Mouse (Mus musculus): ENCODE data around the gene Tnf. TPM values are rescaled to one million over a fixed set of nuclear protein-coding genes. Genes with fewer than 3 reads are reported as not detected.
A peak's percentile ranks its signal among the peaks of the same experiment; 100 is the strongest.

Gene Tnf
- polyA plus RNA-seq (2015; fragmentation: Nextera tagmentation; extraction: Ambion mirVana): 0.12 TPM in 1 of 2 replicates, not detected in the other

DNA sequence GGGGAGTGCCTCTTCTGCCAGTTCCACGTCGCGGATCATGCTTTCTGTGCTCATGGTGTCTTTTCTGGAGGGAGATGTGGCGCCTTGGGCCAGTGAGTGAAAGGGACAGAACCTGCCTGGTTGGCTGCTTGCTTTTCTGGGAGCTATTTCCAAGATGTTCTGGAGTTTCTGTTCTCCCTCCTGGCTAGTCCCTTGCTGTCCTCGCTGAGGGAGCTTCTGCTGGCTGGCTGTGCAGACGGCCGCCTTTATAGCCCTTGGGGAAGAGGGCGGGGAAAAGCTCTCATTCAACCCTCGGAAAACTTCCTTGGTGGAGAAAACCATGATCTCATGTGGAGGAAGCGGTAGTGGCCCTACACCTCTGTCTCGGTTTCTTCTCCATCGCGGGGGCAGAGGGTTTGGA, at the start of gene Tnf:
Gene Tnf (minus strand): TSS at position 221 of the 400 bp plus-strand sequence.
- no peaks in the 10 kb centered on the region for H3K9me3 ChIP-seq (replicated peaks)
- peak within 1 kb of the TSS; percentile 35 for H3K4me2 ChIP-seq
- ATAC-seq (replicated peaks; ENCODE audit: low FRiP score): no peak
- peaks cover 10% of the 10 kb centered on the region for H3K4me1 ChIP-seq
- H3K36me3 ChIP-seq: no peaks in the 10 kb centered on the region
- 29% methylated on average over 13 of the region's 13 CpGs for WGBS
- no peak within 1 kb of the TSS for H3K27ac ChIP-seq
- H3K4me3 ChIP-seq (replicated peaks): 0 out of 2 replicates have a peak within 1 kb of the TSS, but pooled peaks have one; percentile 4
- H3K9ac ChIP-seq: no peak within 1 kb of the TSS
- H3K27me3 ChIP-seq: peaks cover 70% of the 10 kb centered on the region

DNA sequence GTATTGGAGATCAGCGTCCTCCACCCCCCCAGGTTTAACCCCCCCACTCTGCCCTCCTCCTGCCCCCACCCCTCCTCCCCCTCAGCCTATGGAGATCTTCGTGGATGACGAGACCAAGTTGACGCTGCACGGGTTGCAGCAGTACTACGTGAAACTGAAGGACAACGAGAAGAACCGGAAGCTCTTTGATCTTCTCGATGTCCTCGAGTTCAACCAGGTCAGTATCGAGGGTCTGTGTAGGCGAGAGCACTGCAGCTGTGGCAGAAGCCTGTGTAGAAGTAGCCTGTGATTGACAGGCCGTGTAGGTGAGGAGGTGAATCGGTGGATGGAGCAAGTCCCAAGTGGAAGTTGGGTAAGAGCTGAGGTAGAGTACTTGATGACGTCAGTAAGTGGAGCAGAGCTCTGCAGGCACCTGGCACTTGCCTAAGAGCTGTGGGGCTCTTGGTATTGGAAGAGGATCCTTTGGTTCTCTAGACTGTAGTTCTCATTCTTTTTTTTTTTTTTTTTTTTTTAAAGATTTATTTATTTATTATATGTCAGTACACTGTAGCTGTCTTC, 49.4 kb upstream of the Tnf start:
- Histone ChIP-seq H3K9me3 (replicated peaks) (no peaks in the 10 kb centered on the region), H3K4me3 (replicated peaks) (no peak overlapping the region), H3K4me2 (no peak overlapping the region), H3K27ac (no peak overlapping the region), H3K27me3 (no peaks in the 10 kb centered on the region), H3K36me3 (peaks cover 79% of the 10 kb centered on the region), H3K4me1 (peaks cover 29% of the 10 kb centered on the region), H3K9ac (no peak overlapping the region)
- ATAC-seq (replicated peaks; ENCODE audit: low FRiP score): no peak
- WGBS: 83% methylated on average over 15 of the region's 15 CpGs

DNA sequence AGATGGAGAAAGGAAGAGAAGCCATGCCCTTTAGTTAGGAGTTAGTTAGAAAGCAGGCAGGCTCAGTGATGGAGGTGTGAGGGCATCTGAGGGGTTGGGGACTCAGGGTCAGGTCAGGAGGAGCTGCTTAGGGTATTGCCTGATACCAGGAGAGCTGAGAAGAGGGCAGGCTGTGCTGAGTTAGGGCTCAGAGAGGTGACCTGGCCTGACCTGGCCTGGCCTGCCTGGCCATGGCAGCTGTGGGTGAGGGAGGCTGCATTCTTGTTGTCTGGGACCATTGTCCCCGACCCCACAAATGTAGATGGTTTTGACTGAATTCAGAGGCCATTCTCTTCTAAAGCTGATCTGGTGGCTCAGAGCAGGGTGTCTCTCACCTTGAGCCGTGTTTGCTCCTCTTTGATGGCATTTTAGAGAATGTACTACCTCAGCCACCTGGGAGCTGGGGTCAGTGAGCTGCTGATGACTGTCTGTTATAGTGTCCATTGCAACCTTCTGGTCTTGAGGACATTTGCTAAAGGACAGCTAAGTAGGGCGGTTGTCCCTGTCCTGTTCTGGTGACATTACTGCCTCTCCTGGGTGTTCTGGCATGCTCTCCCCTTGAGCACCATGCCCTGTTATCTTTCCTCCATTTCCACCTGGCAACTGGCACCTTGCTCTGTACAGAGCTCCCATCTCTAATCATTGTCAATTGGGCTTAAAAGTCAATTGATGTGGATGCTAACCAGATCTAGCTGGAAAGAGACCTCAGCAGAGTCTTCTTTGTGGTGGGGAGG, 48.7 kb upstream of the Tnf start:
- Histone ChIP-seq H3K4me1 (peaks cover 36% of the 10 kb centered on the region), H3K4me2 (no peak overlapping the region), H3K27ac (no peak overlapping the region), H3K36me3 (peaks cover 86% of the 10 kb centered on the region), H3K4me3 (replicated peaks) (no peak overlapping the region), H3K27me3 (no peaks in the 10 kb centered on the region), H3K9me3 (replicated peaks) (no peaks in the 10 kb centered on the region), H3K9ac (no peak overlapping the region)
- ATAC-seq (replicated peaks; ENCODE audit: low FRiP score): no peak
- 92% methylated on average over 3 of the region's 3 CpGs for WGBS

DNA sequence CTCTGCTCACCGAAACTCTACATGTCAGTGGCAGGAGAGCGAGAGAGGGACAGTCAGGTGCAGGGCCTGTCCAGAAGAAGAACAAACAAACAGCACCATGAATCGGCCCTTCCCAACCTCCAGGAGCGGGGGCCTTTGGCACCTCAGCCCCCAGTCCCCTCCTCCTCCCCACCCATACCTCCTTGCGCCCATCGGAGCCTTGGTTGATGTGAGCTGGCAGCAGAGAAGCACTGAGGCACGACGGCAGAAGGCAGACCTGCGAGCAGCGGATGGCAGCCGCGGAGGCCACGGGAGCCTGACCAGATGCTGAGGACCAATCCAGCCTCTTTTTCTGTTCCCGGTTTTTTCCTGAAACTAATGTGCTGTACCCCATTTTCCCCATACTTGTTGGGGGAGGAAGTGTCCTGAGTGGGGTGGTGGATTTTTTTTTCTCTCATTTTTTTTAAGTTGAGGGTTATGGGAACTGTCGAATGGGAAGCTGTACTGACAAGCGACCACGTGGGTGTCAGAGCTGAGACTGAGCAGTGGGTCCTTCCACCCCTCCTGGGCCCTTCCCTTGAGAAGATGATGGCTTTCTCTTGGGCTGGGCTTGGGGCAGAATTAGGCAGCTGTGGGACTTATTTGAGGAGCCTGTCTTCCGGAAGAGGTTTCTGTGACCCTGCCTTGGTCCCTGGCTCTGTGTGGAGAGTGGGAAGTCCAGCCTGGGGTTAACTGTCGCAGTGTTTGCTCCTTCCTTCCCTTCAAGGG, 47.8 kb upstream of the Tnf start:
- Histone ChIP-seq H3K9ac (no peak overlapping the region), H3K27ac (no peak overlapping the region), H3K36me3 (peaks cover 95% of the 10 kb centered on the region), H3K27me3 (no peaks in the 10 kb centered on the region), H3K4me2 (no peak overlapping the region), H3K9me3 (replicated peaks) (no peaks in the 10 kb centered on the region), H3K4me3 (replicated peaks) (no peak overlapping the region), H3K4me1 (peaks cover 45% of the 10 kb centered on the region)
- 68% methylated on average over 19 of the region's 19 CpGs for WGBS
- ATAC-seq (replicated peaks; ENCODE audit: low FRiP score): no peak

DNA sequence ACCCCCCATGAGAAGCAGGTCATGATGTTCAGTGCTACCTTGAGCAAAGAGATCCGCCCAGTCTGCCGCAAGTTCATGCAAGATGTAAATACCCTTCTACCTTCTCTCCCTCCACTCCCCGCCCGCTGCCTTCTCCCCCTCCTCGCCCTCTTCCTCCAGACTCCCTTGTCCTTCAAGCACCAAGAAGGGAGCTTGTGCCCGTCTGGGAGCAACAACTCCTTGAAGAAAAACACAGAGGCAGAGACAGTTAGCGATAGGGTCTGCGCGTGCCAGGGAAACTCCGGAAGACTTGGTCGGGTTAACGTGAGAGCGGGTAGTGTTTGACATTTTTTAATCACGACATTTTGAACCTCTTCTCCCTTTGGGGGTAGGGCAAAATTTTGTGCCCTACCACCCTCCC, 47.2 kb upstream of the Tnf start:
- ATAC-seq (replicated peaks; ENCODE audit: low FRiP score): no peak
- WGBS: 88% methylated on average over 14 of the region's 14 CpGs
- no peak overlapping the region for H3K4me3 ChIP-seq (replicated peaks)

DNA sequence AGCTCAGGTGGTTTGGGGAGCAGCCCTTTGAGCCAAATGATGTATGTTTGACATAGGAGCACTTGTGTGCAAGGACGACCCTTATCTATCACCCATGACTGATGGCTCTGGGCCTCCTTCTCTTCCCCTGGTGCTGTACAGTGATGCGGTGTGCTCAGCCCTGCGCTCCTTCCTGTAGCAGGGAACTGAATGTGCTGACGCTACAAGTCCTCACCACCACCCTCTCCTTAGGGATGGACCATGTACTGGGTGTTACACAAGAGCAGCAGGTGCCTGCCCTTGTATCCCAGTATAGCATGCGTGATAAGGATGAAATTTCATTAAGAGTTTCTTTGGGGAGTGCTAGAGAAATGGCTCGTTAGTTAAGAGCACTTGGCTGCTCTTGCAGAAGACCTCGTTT, 45.3 kb upstream of the Tnf start:
- WGBS: 82% methylated on average over 7 of the region's 7 CpGs
- Histone ChIP-seq H3K27me3 (no peaks in the 10 kb centered on the region), H3K4me2 (no peak overlapping the region), H3K4me1 (peaks cover 61% of the 10 kb centered on the region), H3K9me3 (replicated peaks) (no peaks in the 10 kb centered on the region), H3K9ac (no peak overlapping the region), H3K4me3 (replicated peaks) (no peak overlapping the region), H3K27ac (no peak overlapping the region), H3K36me3 (peaks cover 90% of the 10 kb centered on the region)
- no peak for ATAC-seq (replicated peaks; ENCODE audit: low FRiP score)

More for the DNA sequence above, 47.2 kb upstream of the Tnf start:
- Histone ChIP-seq H3K4me2 (no peak overlapping the region), H3K36me3 (peaks cover 99% of the 10 kb centered on the region), H3K27me3 (no peaks in the 10 kb centered on the region), H3K9ac (no peak overlapping the region), H3K4me1 (peaks cover 52% of the 10 kb centered on the region), H3K27ac (no peak overlapping the region), H3K9me3 (replicated peaks) (no peaks in the 10 kb centered on the region)

DNA sequence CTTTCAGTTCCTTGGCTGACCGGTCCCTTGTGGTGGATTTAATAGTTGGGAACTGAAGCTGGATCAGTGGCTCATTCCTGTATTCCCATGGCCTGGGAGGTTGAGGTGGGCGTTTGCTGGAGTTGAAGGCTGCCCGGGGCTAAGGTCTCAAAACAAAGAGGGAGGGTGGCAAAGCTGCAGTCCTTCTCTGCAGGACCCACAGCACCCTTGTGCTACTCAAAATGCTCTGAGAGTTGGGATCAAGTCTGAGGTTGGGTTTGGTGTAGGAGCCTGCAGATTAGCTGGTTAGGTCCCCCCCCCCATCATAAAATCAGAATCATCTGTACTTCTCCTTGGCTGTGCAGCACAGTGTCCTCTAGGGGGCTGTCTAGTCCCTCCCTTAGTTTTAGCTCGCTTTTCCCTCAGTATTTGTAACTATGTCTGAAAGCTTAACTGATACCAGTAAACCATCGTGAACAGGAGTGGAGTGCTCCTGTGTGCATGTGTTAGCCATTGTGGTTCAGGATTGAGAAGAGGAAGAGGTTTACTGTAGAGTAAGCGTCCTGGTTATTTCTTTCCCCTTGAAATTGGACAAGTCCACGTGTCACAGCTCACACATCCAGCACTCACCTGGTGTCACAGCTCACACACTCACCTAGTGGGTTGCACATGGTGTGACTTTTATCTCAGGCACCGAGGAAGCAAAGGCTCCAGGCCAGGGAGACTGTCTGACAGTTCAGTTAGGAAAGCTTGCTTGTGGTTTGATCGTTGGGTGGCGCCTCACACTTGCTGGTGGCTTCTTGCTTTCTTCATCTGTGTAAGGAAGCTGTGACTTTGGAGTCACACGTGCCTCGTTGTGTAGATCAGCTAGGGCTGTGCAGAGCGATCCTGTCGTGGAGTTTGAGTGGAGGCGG, 44.2 kb upstream of the Tnf start:
- peak overlapping the region; percentile 71 for H3K4me3 ChIP-seq (replicated peaks)
- H3K36me3 ChIP-seq: peaks cover 79% of the 10 kb centered on the region
- H3K9ac ChIP-seq: 0 out of 2 replicates have a peak overlapping the region, but pooled peaks have one; percentile 91
- H3K9me3 ChIP-seq (replicated peaks): no peaks in the 10 kb centered on the region
- H3K27ac ChIP-seq: no peak overlapping the region
- H3K4me1 ChIP-seq: peaks cover 61% of the 10 kb centered on the region
- peak overlapping the region; percentile 86 for H3K4me2 ChIP-seq
- no peaks in the 10 kb centered on the region for H3K27me3 ChIP-seq
- ATAC-seq (replicated peaks; ENCODE audit: low FRiP score): no peak
- WGBS: 74% methylated on average over 15 of the region's 15 CpGs

DNA sequence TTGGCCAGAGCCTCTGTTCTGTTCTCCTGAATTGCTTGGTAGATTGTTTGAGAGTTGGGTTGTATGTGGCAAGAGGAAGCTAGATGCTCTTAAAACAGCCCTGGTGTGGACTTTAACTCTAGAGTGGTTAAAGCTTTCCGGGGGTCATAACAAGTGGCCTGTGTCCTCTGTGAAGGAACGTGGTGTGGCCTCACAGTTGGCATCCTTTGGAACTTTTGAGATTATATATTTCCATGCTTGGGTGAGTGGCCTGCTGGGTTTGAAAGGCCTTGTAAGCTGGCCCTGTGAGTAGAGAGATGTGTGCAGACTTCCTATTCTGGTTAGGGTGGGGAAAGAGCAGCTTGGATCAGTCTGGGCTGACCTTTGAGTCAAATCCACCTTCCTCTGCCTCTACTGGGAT, 43.2 kb upstream of the Tnf start:
- no peak for ATAC-seq (replicated peaks; ENCODE audit: low FRiP score)
- H3K4me3 ChIP-seq (replicated peaks): peak overlapping the region; percentile 71
- no peaks in the 10 kb centered on the region for H3K9me3 ChIP-seq (replicated peaks)
- H3K4me1 ChIP-seq: peaks cover 71% of the 10 kb centered on the region
- H3K27me3 ChIP-seq: no peaks in the 10 kb centered on the region
- H3K9ac ChIP-seq: peak overlapping the region; percentile 91
- H3K36me3 ChIP-seq: peaks cover 69% of the 10 kb centered on the region
- WGBS: 65% methylated on average over 2 of the region's 2 CpGs
- H3K27ac ChIP-seq: no peak overlapping the region
- H3K4me2 ChIP-seq: peak overlapping the region; percentile 86

DNA sequence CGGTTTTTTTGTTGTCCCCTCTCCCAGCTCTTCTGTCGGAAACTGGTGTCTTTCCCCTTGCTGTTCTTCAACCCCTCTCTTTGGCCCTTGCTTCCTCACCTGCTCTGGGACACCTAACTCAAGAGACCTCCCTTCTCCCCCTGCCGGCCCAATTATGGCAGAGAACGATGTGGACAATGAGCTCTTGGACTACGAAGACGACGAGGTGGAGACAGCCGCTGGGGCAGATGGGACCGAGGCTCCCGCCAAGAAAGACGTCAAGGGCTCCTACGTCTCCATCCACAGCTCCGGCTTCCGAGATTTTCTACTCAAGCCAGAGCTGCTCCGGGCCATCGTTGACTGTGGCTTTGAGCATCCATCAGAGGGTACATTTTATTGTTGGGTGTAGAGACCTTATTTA, 41.3 kb upstream of the Tnf start:
- under 1% methylated on average over 16 of the region's 16 CpGs for WGBS
- Histone ChIP-seq H3K4me3 (replicated peaks) (peak overlapping the region; percentile 71), H3K9ac (peak overlapping the region; percentile 91), H3K4me2 (peak overlapping the region; percentile 86), H3K27ac (peak overlapping the region; percentile 98), H3K9me3 (replicated peaks) (no peaks in the 10 kb centered on the region), H3K27me3 (no peaks in the 10 kb centered on the region), H3K36me3 (peaks cover 50% of the 10 kb centered on the region), H3K4me1 (peaks cover 58% of the 10 kb centered on the region)
- no peak for ATAC-seq (replicated peaks; ENCODE audit: low FRiP score)

DNA sequence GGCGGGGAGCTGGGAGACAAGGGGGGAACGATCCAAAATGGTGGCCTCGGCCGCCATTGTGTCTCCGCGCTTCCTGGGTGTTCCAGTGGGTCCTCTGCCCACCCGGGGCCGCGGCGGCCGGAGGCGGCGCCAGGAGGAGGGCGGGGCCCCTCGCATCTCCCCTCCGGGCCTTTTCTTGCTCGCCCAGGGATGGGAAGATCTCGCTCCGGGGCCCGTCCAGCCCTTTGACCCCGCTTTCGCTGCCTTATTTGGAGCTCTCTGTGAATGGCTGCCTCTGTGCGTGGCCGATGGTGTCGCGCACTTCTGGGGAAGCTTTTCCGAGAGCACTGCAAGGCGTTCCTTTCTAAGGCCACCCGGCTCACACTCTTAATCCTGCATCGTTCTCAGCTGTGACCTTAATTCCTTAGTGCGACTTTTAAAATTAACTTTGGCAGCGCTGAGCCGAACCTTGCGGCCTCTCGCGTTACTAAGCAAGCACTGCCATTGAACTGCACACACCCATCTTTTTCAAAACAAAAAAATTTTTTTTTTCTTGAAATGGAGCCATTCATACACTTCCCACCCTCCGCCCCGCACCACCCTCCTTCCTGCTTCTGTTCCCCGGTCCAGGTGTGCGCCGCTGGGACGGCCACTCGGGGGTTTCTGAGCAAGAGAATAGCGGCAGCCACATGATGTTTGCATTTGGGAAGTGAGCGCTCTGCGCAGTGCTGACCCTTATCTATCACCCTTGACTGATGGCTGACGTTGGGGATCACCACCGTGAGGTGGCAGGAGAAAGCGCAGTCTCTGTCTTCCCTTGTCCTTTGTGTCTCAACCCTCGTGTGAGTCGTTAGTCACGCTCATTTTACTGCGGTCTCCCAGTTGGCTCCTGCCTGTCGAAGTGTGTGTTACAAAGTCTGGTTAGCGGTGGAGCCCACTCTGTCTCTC, 40.5 kb upstream of the Tnf start:
- Histone ChIP-seq H3K4me1 (peaks cover 52% of the 10 kb centered on the region), H3K4me2 (peak overlapping the region; percentile 86), H3K27me3 (no peaks in the 10 kb centered on the region), H3K9ac (peak overlapping the region; percentile 91), H3K36me3 (peaks cover 45% of the 10 kb centered on the region), H3K9me3 (replicated peaks) (no peaks in the 10 kb centered on the region), H3K4me3 (replicated peaks) (peak overlapping the region; percentile 71), H3K27ac (peak overlapping the region; percentile 98)
- peak; percentile 52 for ATAC-seq (replicated peaks; ENCODE audit: low FRiP score)
- under 1% methylated on average over 55 of the region's 55 CpGs for WGBS

All from kidney, embryonic 15.5 days (tissue).